Mouse (Mus musculus) limb, embryonic 14.5 days (tissue): ENCODE measurements at regions not wholly inside any gene's neighbourhood (a gene's known extent, or its start where the extent isn't known, plus 50 kb on each side); places are given as distances from the start of the nearest gene placed in this dataset.

ENCODE experiments used
- ATAC-seq: fragments of 200-750 bp; cut with Nextera tagmentation; 2 replicates; pipeline ENCODE4 v1.8.0; 2017; ENCODE audit warnings: low read depth, moderate number of reproducible peaks, moderate TSS enrichment; ENCODE audit not compliant: low FRiP score
- DNase-seq: peaks from one replicate; pipeline ENCODE4 v3.0.0-alpha.2; 2015; ENCODE audit warnings: low spot score
- H3K27ac ChIP-seq: fragments of 300-500 bp; sonication (generic); replicated peaks from 2 replicates; pipeline ENCODE4 v1.5.1; 2014; ENCODE audit warnings: low read depth, mild to moderate bottlenecking, low read length, moderate library complexity, mixed read lengths
- H3K27me3 ChIP-seq: fragments of 300-500 bp; sonication (generic); 2 replicates; pipeline ENCODE4 v1.6.1; 2014; ENCODE audit warnings: low read length, mixed read lengths; ENCODE audit not compliant: control insufficient read depth, insufficient read depth
- H3K36me3 ChIP-seq: fragments of 300-500 bp; sonication (generic); 2 replicates; pipeline ENCODE4 v1.6.1; 2014; ENCODE audit warnings: mild to moderate bottlenecking, low read length, moderate library complexity, mixed read lengths; ENCODE audit not compliant: control insufficient read depth, insufficient read depth
- H3K4me1 ChIP-seq: fragments of 300-500 bp; sonication (generic); 2 replicates; pipeline ENCODE4 v1.6.1; 2014; ENCODE audit warnings: antibody characterized with exemption, low read length, mixed read lengths; ENCODE audit not compliant: control insufficient read depth, insufficient read depth
- H3K4me2 ChIP-seq: fragments of 300-500 bp; sonication (generic); replicated peaks from 2 replicates; pipeline ENCODE4 v1.6.1; 2014; ENCODE audit warnings: low read depth, mild to moderate bottlenecking, low read length, moderate library complexity; ENCODE audit not compliant: severe bottlenecking
- H3K4me3 ChIP-seq: fragments of 300-500 bp; sonication (generic); replicated peaks from 2 replicates; pipeline ENCODE4 v1.5.1; 2014; ENCODE audit warnings: low read length
- H3K9ac ChIP-seq: fragments of 300-500 bp; sonication (generic); 2 replicates; pipeline ENCODE4 v1.6.1; 2014; ENCODE audit warnings: mild to moderate bottlenecking, low read depth, low read length, moderate library complexity; ENCODE audit not compliant: severe bottlenecking
- H3K9me3 ChIP-seq: fragments of 300-500 bp; sonication (generic); 2 replicates; pipeline ENCODE4 v1.6.1; 2016; ENCODE audit warnings: low read length; ENCODE audit not compliant: control insufficient read depth
- POLR2A ChIP-seq: fragments of 200-500 bp; IDR thresholded peaks from 2 replicates; pipeline ENCODE4 v1.8.0; 2012; ENCODE audit warnings: inconsistent platforms, mild to moderate bottlenecking, moderate library complexity, borderline replicate concordance; ENCODE audit not compliant: insufficient read depth, insufficient read length; ENCODE audit errors: extremely low read depth
- WGBS: fragments of 180-500 bp; shearing (Covaris S2); extraction: QIAGEN DNeasy Blood & Tissue Kit; methylation state at CpG from one replicate; pipeline ENCODE4 v1.1.7; 2014; 5-methylcytosine and 5-hydroxymethylcytosine counted together

DNA sequence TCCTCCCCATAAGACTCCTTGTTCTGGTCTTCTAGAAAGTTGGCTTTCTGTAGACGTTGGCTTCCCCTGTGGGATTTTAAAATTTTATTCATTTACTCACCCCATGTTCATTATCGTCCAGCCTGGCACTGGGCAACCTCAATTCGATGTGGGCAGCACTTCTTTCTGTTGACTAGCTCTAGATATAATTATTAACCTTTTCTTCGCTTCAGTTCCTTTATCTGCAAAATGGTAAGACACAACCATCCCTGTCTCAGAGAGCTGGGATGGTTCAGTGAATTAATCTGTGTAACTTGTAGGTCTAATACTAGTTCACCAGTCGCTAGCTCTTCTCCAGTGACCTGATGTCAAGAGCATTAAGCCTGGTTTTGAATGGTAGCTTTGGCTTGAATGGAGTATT, 89.9 kb upstream of the Plxnc1 start:
- TF ChIP-seq POLR2A = no peak
- WGBS = 80% methylated on average over 5 of the region's 5 CpGs
- no peak overlapping the region for H3K4me2 ChIP-seq
- no peaks in the 10 kb centered on the region for H3K36me3 ChIP-seq
- H3K9ac ChIP-seq = no peak overlapping the region
- H3K27me3 ChIP-seq = no peaks in the 10 kb centered on the region
- DNase-seq (no peak), ATAC-seq (no peak)
- 0 out of 2 replicates have a peak, but pooled peaks cover 3% of the 10 kb centered on the region for H3K4me1 ChIP-seq
- H3K4me3 ChIP-seq = no peak overlapping the region
- H3K9me3 ChIP-seq = no peaks in the 10 kb centered on the region
- H3K27ac ChIP-seq = no peak overlapping the region

DNA sequence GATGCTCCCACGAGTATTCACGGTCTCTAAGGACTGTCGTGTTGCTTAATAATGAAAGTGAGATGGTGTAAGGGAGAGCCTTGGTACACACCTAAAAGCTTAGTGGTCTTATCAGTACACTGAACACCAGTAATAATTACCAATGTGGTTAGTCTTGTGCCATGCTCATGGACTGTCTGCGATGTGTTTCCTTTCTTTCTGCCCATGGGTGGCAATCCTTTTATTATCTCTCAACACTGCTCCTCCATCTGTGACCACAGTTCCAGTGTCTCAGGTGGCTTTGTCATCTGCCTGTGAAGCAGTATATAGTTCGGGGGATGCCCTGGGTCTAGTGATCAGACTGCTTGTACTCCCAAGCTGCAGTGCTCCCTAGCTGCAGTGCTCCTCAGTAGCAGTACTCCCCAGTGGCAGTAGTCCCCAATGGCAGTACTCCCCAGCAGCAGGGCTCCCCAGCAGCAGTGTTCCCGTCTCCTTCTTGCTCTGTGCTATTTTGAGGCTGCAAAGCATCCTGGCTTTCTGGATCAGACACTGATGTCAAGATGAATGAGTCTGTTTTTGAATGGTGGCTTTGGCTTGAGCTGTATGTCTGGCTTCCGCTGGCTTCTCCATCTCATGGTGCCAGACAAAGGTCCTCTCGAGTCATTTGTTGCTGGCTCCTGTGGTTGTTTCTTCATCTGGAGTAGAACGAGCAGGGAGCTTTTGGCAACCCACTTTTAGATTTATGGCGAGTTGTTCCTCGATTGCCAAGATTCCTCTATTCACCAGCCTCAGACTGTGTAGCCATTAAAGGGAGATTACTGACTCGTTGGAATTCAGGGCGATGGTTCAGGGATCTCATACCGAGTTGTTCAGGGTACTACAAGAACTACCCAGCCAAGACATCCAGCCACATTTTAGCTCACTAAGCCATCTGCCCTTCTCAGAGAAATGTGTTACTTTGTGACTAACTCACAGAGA, 88.4 kb upstream of the Plxnc1 start:
- Histone ChIP-seq H3K36me3 (no peaks in the 10 kb centered on the region), H3K9me3 (no peaks in the 10 kb centered on the region), H3K4me1 (peaks cover 3% of the 10 kb centered on the region; the same call in 1 of the 2 replicates), H3K27ac (no peak overlapping the region), H3K4me2 (no peak overlapping the region), H3K27me3 (no peaks in the 10 kb centered on the region), H3K4me3 (no peak overlapping the region), H3K9ac (no peak overlapping the region)
- TF ChIP-seq POLR2A = no peak
- WGBS = 67% methylated on average over 14 of the region's 14 CpGs
- DNase-seq (peak; percentile 42), ATAC-seq (no peak)

DNA sequence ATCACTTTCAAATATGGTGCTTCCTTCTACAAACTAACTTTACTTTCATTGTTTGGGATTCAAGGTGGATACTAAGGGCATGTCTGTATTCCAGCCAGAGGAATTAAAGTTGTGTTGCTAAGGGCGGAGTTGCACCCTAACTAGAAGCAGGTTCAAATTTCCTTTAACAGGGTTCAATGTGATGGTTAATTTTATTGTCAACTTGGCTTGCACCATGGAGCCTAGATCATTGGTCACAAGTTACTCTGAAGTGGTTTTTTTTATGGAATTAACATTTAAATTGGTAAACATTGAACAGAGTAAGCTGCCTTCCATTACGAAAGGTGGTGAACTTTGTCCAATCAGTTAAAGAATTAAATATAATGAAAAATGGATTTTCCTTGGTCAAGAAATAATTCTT, 86.7 kb upstream of the Plxnc1 start:
- Histone ChIP-seq H3K36me3 (no peaks in the 10 kb centered on the region), H3K9ac (no peak overlapping the region), H3K9me3 (no peaks in the 10 kb centered on the region), H3K27me3 (no peaks in the 10 kb centered on the region), H3K4me3 (no peak overlapping the region), H3K27ac (no peak overlapping the region), H3K4me1 (peaks cover 3% of the 10 kb centered on the region; the same call in 1 of the 2 replicates), H3K4me2 (no peak overlapping the region)
- 82% methylated on average over 2 of the region's 2 CpGs for WGBS
- ATAC-seq = no peak
- TF ChIP-seq POLR2A = no peak
- DNase-seq = no peak

DNA sequence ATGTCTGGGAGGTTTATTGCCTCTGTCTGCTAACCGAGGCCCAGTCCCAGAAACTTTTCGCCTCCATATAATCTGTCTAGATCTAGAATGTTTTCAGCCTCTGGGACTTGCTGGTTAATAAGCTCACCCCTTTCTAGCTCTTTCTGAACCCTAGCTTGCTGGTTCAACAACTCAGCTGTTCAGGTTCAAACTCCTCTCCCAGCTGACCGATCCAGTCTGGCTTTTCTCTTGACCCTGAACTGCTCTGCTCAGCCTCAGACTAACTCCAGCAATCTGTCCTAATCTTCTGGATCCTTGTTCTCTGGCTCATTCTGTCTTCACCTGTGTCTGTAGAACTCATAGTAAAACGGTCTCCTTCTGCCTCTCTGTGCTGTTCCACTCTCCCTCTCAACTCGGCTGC, 86.2 kb upstream of the Plxnc1 start:
- WGBS = 47% methylated on average over 5 of the region's 5 CpGs
- Histone ChIP-seq H3K36me3 (no peaks in the 10 kb centered on the region), H3K9ac (no peak overlapping the region), H3K4me1 (peaks cover 3% of the 10 kb centered on the region; the same call in 1 of the 2 replicates), H3K27me3 (no peaks in the 10 kb centered on the region), H3K4me3 (no peak overlapping the region), H3K4me2 (no peak overlapping the region), H3K27ac (no peak overlapping the region), H3K9me3 (no peaks in the 10 kb centered on the region)
- ATAC-seq = no peak
- DNase-seq = no peak
- no peak for TF ChIP-seq POLR2A

DNA sequence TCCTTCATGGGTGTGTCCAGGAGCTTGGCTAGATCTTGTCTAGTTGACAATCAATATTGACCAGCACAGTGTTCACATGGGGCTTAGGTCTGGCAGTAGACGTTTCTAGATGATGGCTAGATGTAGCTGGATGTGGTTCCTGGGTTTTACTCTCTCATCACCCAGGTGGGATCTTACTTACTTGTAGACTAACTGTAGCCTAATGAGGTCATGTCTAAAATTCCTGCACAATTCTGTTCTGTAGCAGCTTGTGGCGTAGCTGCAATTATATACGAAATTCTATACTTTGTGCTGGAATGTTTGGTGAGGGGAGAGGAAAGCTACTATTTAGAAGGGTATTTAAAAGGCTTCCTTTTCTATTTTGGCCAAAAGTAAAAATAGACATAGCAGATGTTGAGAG, 84.9 kb upstream of the Plxnc1 start:
- TF ChIP-seq POLR2A = no peak
- Histone ChIP-seq H3K9ac (no peak overlapping the region), H3K4me3 (no peak overlapping the region), H3K27ac (0 out of 2 replicates have a peak overlapping the region, but pooled peaks have one; percentile 40), H3K4me2 (no peak overlapping the region), H3K36me3 (no peaks in the 10 kb centered on the region), H3K9me3 (no peaks in the 10 kb centered on the region), H3K4me1 (peaks cover 3% of the 10 kb centered on the region; the same call in 1 of the 2 replicates), H3K27me3 (no peaks in the 10 kb centered on the region)
- DNase-seq (peak; percentile 49), ATAC-seq (peak; percentile 55; the same call in 1 of the 2 replicates)
- WGBS = 28% methylated on average over 3 of the region's 3 CpGs
